Mouse (Mus musculus): Measurements from ENCODE around the gene Mt4. TPM values are rescaled to one million over a fixed set of nuclear protein-coding genes. Genes with fewer than 3 reads are reported as not detected.

The Mt4 gene
- polyA plus RNA-seq, 1 experiment from 2014 or later = not detected

DNA sequence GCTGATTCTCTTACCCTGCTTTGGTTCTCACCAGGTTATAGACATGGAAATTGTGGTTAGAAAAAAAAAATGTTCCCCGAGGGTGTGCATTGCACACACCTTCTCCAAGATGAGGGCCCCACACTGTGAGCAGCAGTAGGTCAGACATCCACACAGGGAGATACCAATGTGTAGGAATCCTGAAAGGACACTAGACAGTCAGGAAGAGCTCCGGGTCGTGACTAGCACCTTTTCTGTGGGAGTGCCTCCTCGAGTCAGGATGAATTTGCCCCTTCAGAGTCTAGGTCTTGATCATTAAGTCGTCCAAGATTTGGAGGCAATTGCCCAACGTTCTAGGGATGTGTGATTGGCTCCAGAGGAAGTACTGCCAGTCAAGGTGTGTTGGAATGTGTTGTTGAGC lies 48.8 kb downstream of the Mt4 start:
- H3K4me2 ChIP-seq (replicated peaks) = no peak overlapping the region
- H3K9ac ChIP-seq = no peak overlapping the region
- H3K4me3 ChIP-seq = no peak overlapping the region
- H3K27ac ChIP-seq = no peak overlapping the region
- peaks cover 80% of the 10 kb centered on the region for H3K27me3 ChIP-seq
- no peak for ATAC-seq (ENCODE audit: low FRiP score, low read depth)
- 63% methylated on average over 6 of the region's 6 CpGs for WGBS
- H3K9me3 ChIP-seq = no peaks in the 10 kb centered on the region
- no peaks in the 10 kb centered on the region for H3K36me3 ChIP-seq
- peaks cover 41% of the 10 kb centered on the region for H3K4me1 ChIP-seq

DNA sequence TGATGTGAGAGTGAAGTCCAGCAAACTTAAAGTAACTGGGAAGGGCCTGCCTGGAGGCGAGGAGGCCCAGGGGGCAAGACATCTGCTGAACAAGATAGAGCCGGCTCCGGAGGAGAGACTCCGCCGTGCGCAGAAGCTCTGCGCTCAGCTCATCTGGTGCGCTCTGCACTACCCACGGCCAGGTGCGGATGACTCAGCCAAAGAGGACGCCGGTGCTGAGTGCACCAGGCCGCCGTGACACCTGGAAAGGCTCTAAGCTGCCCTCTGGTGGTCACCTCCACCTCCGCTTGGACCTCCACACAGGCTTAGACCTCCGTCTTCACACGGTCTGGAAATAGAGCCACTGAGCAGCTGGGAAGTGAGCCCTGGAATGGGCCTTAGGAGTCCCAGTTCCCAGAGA lies 49.5 kb downstream of the Mt4 start:
- H3K36me3 ChIP-seq = no peaks in the 10 kb centered on the region
- peaks cover 75% of the 10 kb centered on the region for H3K27me3 ChIP-seq
- peak overlapping the region; percentile 20 for H3K4me3 ChIP-seq
- H3K4me1 ChIP-seq = peaks cover 48% of the 10 kb centered on the region
- WGBS = 3% methylated on average over 17 of the region's 17 CpGs
- H3K27ac ChIP-seq = no peak overlapping the region
- H3K9me3 ChIP-seq = no peaks in the 10 kb centered on the region
- H3K4me2 ChIP-seq (replicated peaks) = peak overlapping the region; percentile 51
- no peak overlapping the region for H3K9ac ChIP-seq
- peak; percentile 72 for ATAC-seq (ENCODE audit: low FRiP score, low read depth)

DNA sequence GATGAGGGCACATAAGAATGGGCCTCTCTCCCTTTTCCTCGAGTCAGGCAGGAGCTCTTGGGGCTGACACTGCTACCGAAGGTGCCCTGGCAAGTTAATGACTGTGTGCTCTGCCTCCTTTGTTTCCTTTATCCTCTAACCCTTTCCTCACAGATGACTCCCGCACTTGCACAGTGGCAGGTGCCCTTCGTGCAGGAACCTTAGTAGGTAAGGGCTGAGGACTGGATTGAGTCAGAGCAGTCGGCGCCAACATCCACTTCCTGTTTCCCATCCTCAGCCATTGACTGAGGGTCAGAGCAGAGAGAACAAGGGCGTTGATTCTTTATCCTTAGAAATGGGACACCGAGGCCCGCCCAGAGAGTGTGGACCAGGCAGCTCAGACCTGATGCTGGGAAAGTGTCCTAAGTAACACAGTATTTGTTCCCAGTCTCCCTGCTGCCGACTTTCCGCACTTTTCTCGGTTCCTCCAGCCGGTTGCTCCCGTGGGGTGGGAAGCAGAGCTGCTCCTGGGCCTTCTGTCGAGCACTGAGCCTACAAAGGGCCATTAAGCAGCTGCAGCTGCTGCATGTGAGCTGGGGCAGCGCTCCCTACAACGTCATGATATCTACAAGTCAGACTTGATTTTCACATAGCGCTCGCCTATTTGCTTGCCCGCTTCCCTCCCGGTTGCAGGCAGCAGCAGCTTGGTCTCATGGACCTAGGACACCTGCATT lies 50.4 kb downstream of the Mt4 start:
- Histone ChIP-seq H3K4me1 (peaks cover 48% of the 10 kb centered on the region), H3K27me3 (peaks cover 66% of the 10 kb centered on the region), H3K4me3 (0 out of 2 replicates have a peak overlapping the region, but pooled peaks have one; percentile 20), H3K9ac (no peak overlapping the region), H3K9me3 (no peaks in the 10 kb centered on the region), H3K36me3 (no peaks in the 10 kb centered on the region), H3K4me2 (replicated peaks) (peak overlapping the region; percentile 25; the same call in 1 of the 2 replicates), H3K27ac (no peak overlapping the region)
- no peak for ATAC-seq (ENCODE audit: low FRiP score, low read depth)
- 30% methylated on average over 21 of the region's 21 CpGs for WGBS

Other genes starting within 250 kb of the Mt4 start
- 41.9 TPM in 2 replicates for gene Amfr, start 124.4 kb upstream of the Mt4 start, polyA plus RNA-seq (2015; fragmentation: Nextera tagmentation; extraction: Ambion mirVana)
- 118 and 122 TPM in 2 replicates for gene Nudt21, start 100.2 kb upstream of the Mt4 start, polyA plus RNA-seq (2015; fragmentation: Nextera tagmentation; extraction: Ambion mirVana)
- 15.8 and 16.7 TPM in 2 replicates for gene Ogfod1, start 100.0 kb upstream of the Mt4 start, polyA plus RNA-seq (2015; fragmentation: Nextera tagmentation; extraction: Ambion mirVana)
- gene Bbs2, start 38.3 kb upstream of the Mt4 start, polyA plus RNA-seq (2015; fragmentation: Nextera tagmentation; extraction: Ambion mirVana) = 11.8 and 15.2 TPM in 2 replicates
- gene Mt3, start 15.4 kb downstream of the Mt4 start, polyA plus RNA-seq (2015; fragmentation: Nextera tagmentation; extraction: Ambion mirVana) = 0.99 and 1.2 TPM in 2 replicates
- 28.0 and 31.7 TPM in 2 replicates for gene Mt2, start 35.5 kb downstream of the Mt4 start, polyA plus RNA-seq (2015; fragmentation: Nextera tagmentation; extraction: Ambion mirVana)
- gene Mt1, start 41.9 kb downstream of the Mt4 start, polyA plus RNA-seq (2015; fragmentation: Nextera tagmentation; extraction: Ambion mirVana) = 77.3 and 102 TPM in 2 replicates
- 93.7 and 99.2 TPM in 2 replicates for gene Nup93, start 77.4 kb downstream of the Mt4 start, polyA plus RNA-seq (2015; fragmentation: Nextera tagmentation; extraction: Ambion mirVana)
- not detected in 2 replicates for gene Slc12a3, start 192.0 kb downstream of the Mt4 start, polyA plus RNA-seq (2015; fragmentation: Nextera tagmentation; extraction: Ambion mirVana)
- gene Herpud1, start 249.2 kb downstream of the Mt4 start, polyA plus RNA-seq (2015; fragmentation: Nextera tagmentation; extraction: Ambion mirVana) = 61.2 and 68.7 TPM in 2 replicates